Mouse (Mus musculus) kidney, adult 2 months (tissue): ENCODE measurements around the gene Pcdh7.

Experiments
- CTCF ChIP-seq: fragments of 200-500 bp; conservative IDR thresholded peaks from 2 replicates; pipeline ENCODE4 v1.5.1; 2011; ENCODE audit warnings: low read depth, mild to moderate bottlenecking, control low read depth, low read length, moderate library complexity, mixed read lengths; ENCODE audit not compliant: insufficient read depth, insufficient read length
- POLR2A ChIP-seq: fragments of 200-500 bp; IDR thresholded peaks from one replicate; pipeline ENCODE4 v1.6.1; 2011; ENCODE audit warnings: low read depth, low read length, control low read depth

- TF ChIP-seq CTCF (no peak), POLR2A (no peak)
Observed at GRCm38 (mm10) chr5:57743956-57744661, 26.3 kb downstream of the Pcdh7 start.
